Mouse (Mus musculus): ENCODE results near the gene Syt1. TPM values are rescaled to one million over a fixed set of nuclear protein-coding genes. Genes with fewer than 3 reads are reported as not detected.

Gene Syt1
- polyA plus RNA-seq, 1 experiment from 2014 or later, result 53.4 TPM

- H3K4me2 ChIP-seq (ENCODE audit: low read length), result no peak overlapping the region
- H3K27ac ChIP-seq (ENCODE audit: low read depth, low read length), result no peak overlapping the region
- DNase-seq (ENCODE audit: low spot score) (no peak), ATAC-seq (no peak)
- no peaks in the 10 kb centered on the region for H3K36me3 ChIP-seq (ENCODE audit: control insufficient read depth, insufficient read depth, low read length)
- 95% methylated on average over 2 of the region's 2 CpGs for WGBS
- H3K27me3 ChIP-seq (replicated peaks; ENCODE audit: control insufficient read depth, insufficient read depth, low read length), result no peaks in the 10 kb centered on the region
- H3K4me1 ChIP-seq (ENCODE audit: control insufficient read depth, insufficient read depth, low read length), result no peaks in the 10 kb centered on the region
- no peak overlapping the region for H3K9ac ChIP-seq (ENCODE audit: low read length)
- H3K9me3 ChIP-seq (replicated peaks; ENCODE audit: control insufficient read depth, low read length), result no peaks in the 10 kb centered on the region
- H3K4me3 ChIP-seq (ENCODE audit: low read depth, low read length), result no peak overlapping the region
Observed at GRCm38 (mm10) chr10:108987250-108987649, 23.5 kb downstream of the Syt1 start.

- WGBS, result 1% methylated on average over 6 of the region's 6 CpGs
- Histone ChIP-seq H3K9ac (ENCODE audit: low read length) (no peak overlapping the region), H3K36me3 (ENCODE audit: control insufficient read depth, insufficient read depth, low read length) (no peaks in the 10 kb centered on the region), H3K9me3 (replicated peaks; ENCODE audit: control insufficient read depth, low read length) (no peaks in the 10 kb centered on the region), H3K27ac (ENCODE audit: low read depth, low read length) (no peak overlapping the region; the same call in 1 of the 2 replicates), H3K4me1 (ENCODE audit: control insufficient read depth, insufficient read depth, low read length) (peaks cover 8% of the 10 kb centered on the region), H3K4me3 (ENCODE audit: low read depth, low read length) (no peak overlapping the region), H3K4me2 (ENCODE audit: low read length) (no peak overlapping the region), H3K27me3 (replicated peaks; ENCODE audit: control insufficient read depth, insufficient read depth, low read length) (no peaks in the 10 kb centered on the region)
- ATAC-seq, result peak; percentile 92
- peak; percentile 95 for DNase-seq (ENCODE audit: low spot score)
Observed at GRCm38 (mm10) chr10:108979660-108980059, 31.1 kb downstream of the Syt1 start.

GRCm38 (mm10) chr10:108954952-108955351 lies 55.8 kb downstream of the Syt1 start:
- 92% methylated on average over 5 of the region's 5 CpGs for WGBS
- H3K27me3 ChIP-seq (replicated peaks; ENCODE audit: control insufficient read depth, insufficient read depth, low read length), result no peaks in the 10 kb centered on the region
- no peak overlapping the region for H3K9ac ChIP-seq (ENCODE audit: low read length)
- no peak overlapping the region for H3K4me3 ChIP-seq (ENCODE audit: low read depth, low read length)
- no peak overlapping the region for H3K27ac ChIP-seq (ENCODE audit: low read depth, low read length)
- no peaks in the 10 kb centered on the region for H3K9me3 ChIP-seq (replicated peaks; ENCODE audit: control insufficient read depth, low read length)
- no peaks in the 10 kb centered on the region for H3K36me3 ChIP-seq (ENCODE audit: control insufficient read depth, insufficient read depth, low read length)
- ATAC-seq (no peak), DNase-seq (ENCODE audit: low spot score) (no peak)
- H3K4me2 ChIP-seq (ENCODE audit: low read length), result no peak overlapping the region
- H3K4me1 ChIP-seq (ENCODE audit: control insufficient read depth, insufficient read depth, low read length), result no peaks in the 10 kb centered on the region

- H3K27ac ChIP-seq (ENCODE audit: low read depth, low read length), result no peak overlapping the region
- DNase-seq (ENCODE audit: low spot score) (no peak), ATAC-seq (no peak)
- H3K36me3 ChIP-seq (ENCODE audit: control insufficient read depth, insufficient read depth, low read length), result no peaks in the 10 kb centered on the region
- 92% methylated on average over 8 of the region's 8 CpGs for WGBS
- H3K4me2 ChIP-seq (ENCODE audit: low read length), result no peak overlapping the region
- H3K4me3 ChIP-seq (ENCODE audit: low read depth, low read length), result no peak overlapping the region
- no peaks in the 10 kb centered on the region for H3K27me3 ChIP-seq (replicated peaks; ENCODE audit: control insufficient read depth, insufficient read depth, low read length)
- H3K4me1 ChIP-seq (ENCODE audit: control insufficient read depth, insufficient read depth, low read length), result no peaks in the 10 kb centered on the region
- H3K9ac ChIP-seq (ENCODE audit: low read length), result no peak overlapping the region
- no peaks in the 10 kb centered on the region for H3K9me3 ChIP-seq (replicated peaks; ENCODE audit: control insufficient read depth, low read length)
Observed at GRCm38 (mm10) chr10:108952182-108952581, 58.6 kb downstream of the Syt1 start.

GRCm38 (mm10) chr10:108936838-108937430 lies 73.8 kb downstream of the Syt1 start:
- Histone ChIP-seq H3K4me2 (ENCODE audit: low read length) (no peak overlapping the region), H3K4me3 (ENCODE audit: low read depth, low read length) (no peak overlapping the region), H3K27me3 (replicated peaks; ENCODE audit: control insufficient read depth, insufficient read depth, low read length) (no peaks in the 10 kb centered on the region), H3K27ac (ENCODE audit: low read depth, low read length) (no peak overlapping the region), H3K36me3 (ENCODE audit: control insufficient read depth, insufficient read depth, low read length) (no peaks in the 10 kb centered on the region), H3K9me3 (replicated peaks; ENCODE audit: control insufficient read depth, low read length) (no peaks in the 10 kb centered on the region), H3K9ac (ENCODE audit: low read length) (no peak overlapping the region), H3K4me1 (ENCODE audit: control insufficient read depth, insufficient read depth, low read length) (no peaks in the 10 kb centered on the region)
- 68% methylated on average over 10 of the region's 10 CpGs for whole genome bisulfite sequencing
- ATAC-seq (peak; percentile 63), DNase-seq (ENCODE audit: low spot score) (peak; percentile 57)

DNA sequence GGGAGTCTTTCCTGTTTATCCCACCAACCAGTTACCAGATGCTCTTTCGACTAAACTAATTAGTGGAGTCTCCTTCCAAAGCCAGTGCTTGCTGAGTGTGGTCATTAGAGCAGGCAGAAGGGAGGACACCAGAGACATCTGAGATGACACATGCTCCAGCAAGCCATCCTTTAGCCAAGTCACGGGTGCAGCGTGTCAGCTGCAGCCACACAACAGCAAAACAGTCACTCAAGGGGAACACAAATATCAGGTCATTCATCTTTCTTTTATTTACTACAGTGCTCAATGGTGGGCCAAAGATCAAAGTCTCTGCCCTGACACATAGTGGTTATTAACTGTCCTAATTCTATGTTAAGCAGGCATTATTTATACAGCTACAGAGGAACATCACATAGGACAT lies 80.5 kb downstream of the Syt1 start:
- H3K4me3 ChIP-seq (ENCODE audit: low read depth, low read length), result no peak overlapping the region
- ATAC-seq (no peak), DNase-seq (ENCODE audit: low spot score) (no peak)
- H3K27me3 ChIP-seq (replicated peaks; ENCODE audit: control insufficient read depth, insufficient read depth, low read length), result no peaks in the 10 kb centered on the region
- H3K9ac ChIP-seq (ENCODE audit: low read length), result no peak overlapping the region
- H3K36me3 ChIP-seq (ENCODE audit: control insufficient read depth, insufficient read depth, low read length), result no peaks in the 10 kb centered on the region
- no peak overlapping the region for H3K27ac ChIP-seq (ENCODE audit: low read depth, low read length)
- 80% methylated on average over 3 of the region's 3 CpGs for WGBS
- H3K4me1 ChIP-seq (ENCODE audit: control insufficient read depth, insufficient read depth, low read length), result no peaks in the 10 kb centered on the region
- H3K9me3 ChIP-seq (replicated peaks; ENCODE audit: control insufficient read depth, low read length), result no peaks in the 10 kb centered on the region
- no peak overlapping the region for H3K4me2 ChIP-seq (ENCODE audit: low read length)

DNA sequence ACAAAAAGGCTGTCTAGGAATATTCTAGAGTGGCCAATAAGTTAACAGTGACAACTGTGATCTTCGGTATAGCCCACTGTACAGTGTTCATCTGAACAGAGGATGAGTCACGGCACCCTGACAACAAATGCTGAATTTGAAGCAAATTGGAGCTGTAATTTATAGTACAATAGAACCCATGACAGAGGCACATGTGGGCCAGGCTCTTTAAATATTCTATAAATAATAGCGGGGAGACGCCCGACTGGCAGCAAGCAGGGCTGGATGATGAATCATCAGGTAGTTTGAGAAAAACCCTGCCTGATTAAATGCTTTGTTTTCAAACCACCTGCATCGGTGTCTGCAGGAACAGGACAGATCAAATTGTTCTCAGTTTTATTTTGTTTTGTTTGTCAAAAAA lies 81.1 kb downstream of the Syt1 start:
- no peak overlapping the region for H3K4me3 ChIP-seq (ENCODE audit: low read depth, low read length)
- DNase-seq (ENCODE audit: low spot score), result no peak
- no peak overlapping the region for H3K4me2 ChIP-seq (ENCODE audit: low read length)
- no peaks in the 10 kb centered on the region for H3K36me3 ChIP-seq (ENCODE audit: control insufficient read depth, insufficient read depth, low read length)
- no peak overlapping the region for H3K9ac ChIP-seq (ENCODE audit: low read length)
- no peak overlapping the region for H3K27ac ChIP-seq (ENCODE audit: low read depth, low read length)
- no peaks in the 10 kb centered on the region for H3K9me3 ChIP-seq (replicated peaks; ENCODE audit: control insufficient read depth, low read length)
- ATAC-seq, result no peak
- 89% methylated on average over 6 of the region's 6 CpGs for WGBS
- no peaks in the 10 kb centered on the region for H3K27me3 ChIP-seq (replicated peaks; ENCODE audit: control insufficient read depth, insufficient read depth, low read length)
- H3K4me1 ChIP-seq (ENCODE audit: control insufficient read depth, insufficient read depth, low read length), result no peaks in the 10 kb centered on the region

- Histone ChIP-seq H3K9ac (ENCODE audit: low read length) (no peak overlapping the region), H3K27ac (ENCODE audit: low read depth, low read length) (no peak overlapping the region), H3K4me3 (ENCODE audit: low read depth, low read length) (no peak overlapping the region), H3K36me3 (ENCODE audit: control insufficient read depth, insufficient read depth, low read length) (no peaks in the 10 kb centered on the region), H3K4me2 (ENCODE audit: low read length) (no peak overlapping the region), H3K4me1 (ENCODE audit: control insufficient read depth, insufficient read depth, low read length) (no peaks in the 10 kb centered on the region), H3K27me3 (replicated peaks; ENCODE audit: control insufficient read depth, insufficient read depth, low read length) (no peaks in the 10 kb centered on the region), H3K9me3 (replicated peaks; ENCODE audit: control insufficient read depth, low read length) (no peaks in the 10 kb centered on the region)
- WGBS, result 100% methylated on average over 1 of the region's 1 CpGs
- DNase-seq (ENCODE audit: low spot score), result no peak
- no peak for ATAC-seq
Observed at GRCm38 (mm10) chr10:108905264-108905663, 105.5 kb downstream of the Syt1 start.

GRCm38 (mm10) chr10:108904371-108904770 lies 106.4 kb downstream of the Syt1 start:
- no peak overlapping the region for H3K9ac ChIP-seq (ENCODE audit: low read length)
- 79% methylated on average over 4 of the region's 4 CpGs for WGBS
- ATAC-seq, result no peak

More at GRCm38 (mm10) chr10:108904371-108904770, 106.4 kb downstream of the Syt1 start:
- H3K27me3 ChIP-seq (replicated peaks; ENCODE audit: control insufficient read depth, insufficient read depth, low read length), result no peaks in the 10 kb centered on the region
- no peak for DNase-seq (ENCODE audit: low spot score)
- H3K27ac ChIP-seq (ENCODE audit: low read depth, low read length), result no peak overlapping the region
- H3K4me3 ChIP-seq (ENCODE audit: low read depth, low read length), result no peak overlapping the region
- H3K9me3 ChIP-seq (replicated peaks; ENCODE audit: control insufficient read depth, low read length), result no peaks in the 10 kb centered on the region
- no peak overlapping the region for H3K4me2 ChIP-seq (ENCODE audit: low read length)
- H3K36me3 ChIP-seq (ENCODE audit: control insufficient read depth, insufficient read depth, low read length), result no peaks in the 10 kb centered on the region
- no peaks in the 10 kb centered on the region for H3K4me1 ChIP-seq (ENCODE audit: control insufficient read depth, insufficient read depth, low read length)
